Mouse (Mus musculus) midbrain, embryonic 12.5 days (tissue): ENCODE results near the gene Ric8b. TPM values are rescaled to one million over a fixed set of nuclear protein-coding genes. Genes with fewer than 3 reads are reported as not detected.

ENCODE experiments used
- ATAC-seq: fragments of 200-750 bp; cut with Nextera tagmentation; 2 replicates; pipeline ENCODE4 v1.8.0; 2017; ENCODE audit warnings: low read depth, moderate TSS enrichment, moderate library complexity; ENCODE audit not compliant: low FRiP score
- H3K27ac ChIP-seq: fragments of 300-500 bp; sonication (generic); replicated peaks from 2 replicates; pipeline ENCODE4 v1.5.1; 2016; ENCODE audit warnings: mild to moderate bottlenecking
- H3K27me3 ChIP-seq: fragments of 300-500 bp; sonication (generic); 2 replicates; pipeline ENCODE4 v1.6.1; 2016; ENCODE audit warnings: mild to moderate bottlenecking
- H3K36me3 ChIP-seq: fragments of 300-500 bp; sonication (generic); 2 replicates; pipeline ENCODE4 v1.6.1; 2016
- H3K4me1 ChIP-seq: fragments of 300-500 bp; sonication (generic); 2 replicates; pipeline ENCODE4 v1.6.1; 2016
- H3K4me2 ChIP-seq: fragments of 300-500 bp; sonication (generic); replicated peaks from 2 replicates; pipeline ENCODE4 v1.6.1; 2016; ENCODE audit warnings: mild to moderate bottlenecking, moderate library complexity
- H3K4me3 ChIP-seq: fragments of 300-500 bp; sonication (generic); 2 replicates; pipeline ENCODE4 v1.5.1; 2016; ENCODE audit warnings: mild to moderate bottlenecking
- H3K9ac ChIP-seq: fragments of 300-500 bp; sonication (generic); replicated peaks from 2 replicates; pipeline ENCODE4 v1.6.1; 2016; ENCODE audit warnings: mild to moderate bottlenecking, moderate library complexity
- H3K9me3 ChIP-seq: fragments of 300-500 bp; sonication (generic); 2 replicates; pipeline ENCODE4 v1.6.1; 2016; ENCODE audit warnings: mild to moderate bottlenecking
- WGBS: fragments of 180-500 bp; shearing (Covaris S2); methylation state at CpG from one replicate; pipeline ENCODE4 v1.1.7; 2016; 5-methylcytosine and 5-hydroxymethylcytosine counted together
- polyA plus RNA-seq: library from polyadenylated mRNA; unstranded; fragments of >200 nt; fragmentation: Nextera tagmentation; extraction: Ambion mirVana; gene quantifications from 2 replicates; pipeline ENCODE4 v1.2.1, GENCODE M21; 2016

Ric8b gene
- polyA plus RNA-seq, 1 experiment from 2014 or later: 37.6 TPM

- H3K9me3 ChIP-seq: no peaks in the 10 kb centered on the region
- H3K4me1 ChIP-seq: 0 out of 2 replicates have a peak, but pooled peaks cover 7% of the 10 kb centered on the region
- no peak overlapping the region for H3K4me3 ChIP-seq
- no peaks in the 10 kb centered on the region for H3K27me3 ChIP-seq
- ATAC-seq: no peak
- H3K4me2 ChIP-seq: no peak overlapping the region
- WGBS: 71% methylated on average over 9 of the region's 9 CpGs
- peaks cover 88% of the 10 kb centered on the region for H3K36me3 ChIP-seq
- no peak overlapping the region for H3K27ac ChIP-seq
- H3K9ac ChIP-seq: no peak overlapping the region
These were observed 20.2 kb upstream of the Ric8b start for GRCm38 (mm10) chr10:84896941-84897930.

- no peak overlapping the region for H3K27ac ChIP-seq
- WGBS: 84% methylated on average over 3 of the region's 3 CpGs
- H3K4me1 ChIP-seq: peaks cover 11% of the 10 kb centered on the region
- H3K36me3 ChIP-seq: peaks cover 86% of the 10 kb centered on the region
- ATAC-seq: no peak
- no peaks in the 10 kb centered on the region for H3K27me3 ChIP-seq
- H3K9ac ChIP-seq: no peak overlapping the region
- H3K9me3 ChIP-seq: no peaks in the 10 kb centered on the region
- no peak overlapping the region for H3K4me3 ChIP-seq
- no peak overlapping the region for H3K4me2 ChIP-seq
These were observed 19.1 kb upstream of the Ric8b start for GRCm38 (mm10) chr10:84898144-84898979.

- WGBS: 76% methylated on average over 5 of the region's 5 CpGs
- H3K4me3 ChIP-seq: no peak overlapping the region
- no peak for ATAC-seq
- no peaks in the 10 kb centered on the region for H3K9me3 ChIP-seq
- H3K4me2 ChIP-seq: no peak overlapping the region
- H3K36me3 ChIP-seq: peaks cover 71% of the 10 kb centered on the region
- H3K27me3 ChIP-seq: no peaks in the 10 kb centered on the region
- no peak overlapping the region for H3K9ac ChIP-seq
- no peak overlapping the region for H3K27ac ChIP-seq
- H3K4me1 ChIP-seq: peaks cover 18% of the 10 kb centered on the region
These were observed 15.7 kb upstream of the Ric8b start for GRCm38 (mm10) chr10:84901676-84902075.

GRCm38 (mm10) chr10:84902213-84902612 is 15.2 kb upstream of the Ric8b start:
- no peak overlapping the region for H3K9ac ChIP-seq
- 91% methylated on average over 2 of the region's 2 CpGs for WGBS
- H3K4me2 ChIP-seq: no peak overlapping the region
- H3K27ac ChIP-seq: no peak overlapping the region
- peaks cover 18% of the 10 kb centered on the region for H3K4me1 ChIP-seq
- H3K9me3 ChIP-seq: no peaks in the 10 kb centered on the region
- H3K4me3 ChIP-seq: no peak overlapping the region
- no peaks in the 10 kb centered on the region for H3K27me3 ChIP-seq
- peaks cover 66% of the 10 kb centered on the region for H3K36me3 ChIP-seq
- ATAC-seq: no peak

- peaks cover 14% of the 10 kb centered on the region for H3K4me1 ChIP-seq
- H3K9me3 ChIP-seq: no peaks in the 10 kb centered on the region
- H3K36me3 ChIP-seq: peaks cover 64% of the 10 kb centered on the region
- H3K27me3 ChIP-seq: 0 out of 2 replicates have a peak, but pooled peaks cover 7% of the 10 kb centered on the region
- no peak overlapping the region for H3K9ac ChIP-seq
- no peak for ATAC-seq
- peak overlapping the region; percentile 35; the same call in 1 of the 2 replicates for H3K27ac ChIP-seq
- 46% methylated on average over 7 of the region's 7 CpGs for WGBS
- H3K4me3 ChIP-seq: no peak overlapping the region
- H3K4me2 ChIP-seq: no peak overlapping the region
These were observed 14.1 kb upstream of the Ric8b start for GRCm38 (mm10) chr10:84903307-84903706.

- H3K4me3 ChIP-seq: no peak overlapping the region
- 0 out of 2 replicates have a peak, but pooled peaks cover 11% of the 10 kb centered on the region for H3K27me3 ChIP-seq
- peak overlapping the region; percentile 35; the same call in 1 of the 2 replicates for H3K27ac ChIP-seq
- H3K4me1 ChIP-seq: peaks cover 11% of the 10 kb centered on the region
- peaks cover 60% of the 10 kb centered on the region for H3K36me3 ChIP-seq
- no peak overlapping the region for H3K4me2 ChIP-seq
- peak; percentile 23; the same call in 1 of the 2 replicates for ATAC-seq
- 19% methylated on average over 5 of the region's 5 CpGs for WGBS
- no peaks in the 10 kb centered on the region for H3K9me3 ChIP-seq
- H3K9ac ChIP-seq: no peak overlapping the region
These were observed 13.7 kb upstream of the Ric8b start for GRCm38 (mm10) chr10:84903742-84904141.

- Histone ChIP-seq H3K4me3 (no peak overlapping the region), H3K9me3 (no peaks in the 10 kb centered on the region), H3K36me3 (peaks cover 30% of the 10 kb centered on the region), H3K27me3 (0 out of 2 replicates have a peak, but pooled peaks cover 19% of the 10 kb centered on the region), H3K27ac (no peak overlapping the region), H3K9ac (no peak overlapping the region), H3K4me2 (no peak overlapping the region), H3K4me1 (peaks cover 40% of the 10 kb centered on the region)
- ATAC-seq: no peak
- 85% methylated on average over 9 of the region's 9 CpGs for WGBS
These were observed 10.5 kb upstream of the Ric8b start for GRCm38 (mm10) chr10:84906895-84907294.

GRCm38 (mm10) chr10:84908006-84908405 is 9.4 kb upstream of the Ric8b start:
- Histone ChIP-seq H3K4me2 (no peak overlapping the region), H3K9ac (no peak overlapping the region), H3K4me3 (no peak overlapping the region), H3K9me3 (no peaks in the 10 kb centered on the region), H3K27ac (no peak overlapping the region), H3K27me3 (0 out of 2 replicates have a peak, but pooled peaks cover 19% of the 10 kb centered on the region), H3K36me3 (peaks cover 30% of the 10 kb centered on the region), H3K4me1 (peaks cover 41% of the 10 kb centered on the region)
- WGBS: 87% methylated on average over 3 of the region's 3 CpGs
- no peak for ATAC-seq

- no peak for ATAC-seq
- H3K4me1 ChIP-seq: peaks cover 36% of the 10 kb centered on the region
- no peak overlapping the region for H3K4me3 ChIP-seq
- H3K9ac ChIP-seq: no peak overlapping the region
- peaks cover 26% of the 10 kb centered on the region for H3K36me3 ChIP-seq
- H3K9me3 ChIP-seq: no peaks in the 10 kb centered on the region
- no peak overlapping the region for H3K4me2 ChIP-seq
- H3K27ac ChIP-seq: no peak overlapping the region
- H3K27me3 ChIP-seq: 0 out of 2 replicates have a peak, but pooled peaks cover 19% of the 10 kb centered on the region
- 91% methylated on average over 3 of the region's 3 CpGs for WGBS
These were observed 8.9 kb upstream of the Ric8b start for GRCm38 (mm10) chr10:84908471-84908870.

GRCm38 (mm10) chr10:84909021-84909801 is 8.2 kb upstream of the Ric8b start:
- Histone ChIP-seq H3K27ac (no peak overlapping the region), H3K9ac (no peak overlapping the region), H3K27me3 (0 out of 2 replicates have a peak, but pooled peaks cover 19% of the 10 kb centered on the region), H3K36me3 (peaks cover 26% of the 10 kb centered on the region), H3K4me1 (peaks cover 30% of the 10 kb centered on the region), H3K4me2 (no peak overlapping the region), H3K9me3 (no peaks in the 10 kb centered on the region), H3K4me3 (no peak overlapping the region)
- ATAC-seq: no peak
- 50% methylated on average over 17 of the region's 17 CpGs for WGBS

- Histone ChIP-seq H3K27ac (peak overlapping the region; percentile 63), H3K4me2 (no peak overlapping the region; the same call in 1 of the 2 replicates), H3K27me3 (0 out of 2 replicates have a peak, but pooled peaks cover 19% of the 10 kb centered on the region), H3K9ac (no peak overlapping the region), H3K4me3 (no peak overlapping the region), H3K4me1 (peaks cover 30% of the 10 kb centered on the region), H3K36me3 (peaks cover 16% of the 10 kb centered on the region), H3K9me3 (no peaks in the 10 kb centered on the region)
- no peak for ATAC-seq
- WGBS: 6% methylated on average over 7 of the region's 7 CpGs
These were observed 7.2 kb upstream of the Ric8b start for GRCm38 (mm10) chr10:84910194-84910593.
